Mouse (Mus musculus): ENCODE measurements around the gene Rab27a. TPM values are rescaled to one million over a fixed set of nuclear protein-coding genes. Genes with fewer than 3 reads are reported as not detected.
"Not testable (repeated sequence)": the region's sequence is repeated elsewhere in the genome, so short reads cannot be mapped to it uniquely, and the experiment has no call there.

Rab27a gene
- total RNA-seq, 2 experiments from 2014 or later: 5.9 to 8.2 TPM

DNA sequence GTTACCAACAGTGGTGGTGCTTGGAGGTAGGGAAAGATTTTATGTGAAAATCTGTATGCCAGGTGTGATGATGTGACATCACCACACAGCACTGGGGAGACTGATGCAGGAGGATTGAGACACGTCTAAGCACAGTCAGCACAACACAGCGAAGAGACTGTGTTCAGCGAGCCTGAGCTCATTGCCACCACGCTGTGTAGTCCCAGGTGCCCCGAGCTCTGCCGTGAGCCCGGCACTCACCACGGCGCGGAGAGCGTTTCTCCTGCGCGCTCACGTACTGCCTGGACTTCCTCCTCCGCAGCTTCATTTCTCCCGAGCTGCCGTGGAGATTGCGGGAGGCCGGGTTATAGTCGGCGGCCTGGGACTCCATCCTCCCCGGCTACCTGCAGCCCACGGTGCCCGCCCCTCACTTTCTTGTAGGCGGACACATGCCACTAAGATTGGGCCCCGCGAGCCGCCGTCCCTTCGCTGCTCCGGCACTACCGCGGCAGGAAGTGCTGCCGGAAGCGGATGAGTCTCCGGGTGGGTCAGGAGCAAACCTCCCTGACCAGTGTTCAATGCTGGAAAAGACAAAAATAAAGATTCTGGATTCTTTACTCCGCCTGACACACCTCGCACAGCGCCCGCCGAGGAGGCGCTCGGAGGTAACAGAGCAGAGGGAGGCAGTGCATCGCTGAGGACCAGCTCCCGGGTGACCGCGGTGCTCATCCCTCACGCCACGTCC lies 5.3 kb upstream of the Rab27a start:
- intact Hi-C loops (cut with DNase I): no loop called here
- peak; percentile 89 to 96 for DNase-seq (ENCODE audit: low spot score in 2 of 2)

DNA sequence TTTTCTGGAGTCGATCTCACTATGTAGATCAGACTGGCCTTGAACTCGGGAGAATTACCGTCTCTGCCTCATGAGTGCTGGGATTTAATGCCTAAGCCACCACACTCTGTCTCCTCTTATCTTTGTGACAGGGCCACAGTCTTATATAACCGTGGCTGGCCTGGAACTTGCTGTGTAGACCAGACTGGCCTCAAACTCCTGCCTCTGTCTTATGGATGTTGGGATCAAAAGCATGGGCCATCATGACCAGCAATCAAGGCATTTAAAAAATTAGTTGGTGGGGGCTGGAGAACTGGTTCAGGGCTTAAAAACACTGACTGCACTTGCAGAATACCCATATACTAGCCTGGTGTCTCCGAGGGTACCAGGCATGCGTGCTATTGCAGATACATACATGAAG lies 4.6 kb upstream of the Rab27a start, which contains the start of gene Pigb:
Gene Pigb (minus strand): TSS at position 299 of the 400 bp plus-strand sequence.
- intact Hi-C loops (cut with DNase I): no loop called here
- DNase-seq (ENCODE audit: low spot score in 2 of 2): no peak

DNA sequence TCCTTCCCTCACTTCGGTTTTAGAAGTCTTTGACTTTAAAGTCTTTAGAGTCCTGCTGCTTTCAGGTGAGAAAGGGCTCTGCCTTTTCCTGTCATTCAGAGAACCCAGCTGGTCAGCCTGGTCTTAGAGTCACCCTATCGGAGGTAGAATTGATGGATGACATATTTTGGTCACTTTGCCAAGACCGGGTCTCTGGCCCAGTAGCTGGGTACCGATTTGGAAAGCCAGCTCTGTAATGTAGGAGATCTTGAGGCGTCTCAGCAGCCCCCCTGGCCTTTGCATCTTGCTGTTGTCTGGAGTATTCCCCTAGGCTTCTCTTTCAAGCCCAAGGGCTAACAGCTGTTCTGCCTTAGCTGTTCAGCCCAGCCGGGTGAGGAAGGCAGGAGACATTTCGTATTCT lies 550 bp downstream of the Rab27a start:
- DNase-seq (ENCODE audit: low spot score in 2 of 2): no peak
- intact Hi-C loops (cut with DNase I): no loop called here

DNA sequence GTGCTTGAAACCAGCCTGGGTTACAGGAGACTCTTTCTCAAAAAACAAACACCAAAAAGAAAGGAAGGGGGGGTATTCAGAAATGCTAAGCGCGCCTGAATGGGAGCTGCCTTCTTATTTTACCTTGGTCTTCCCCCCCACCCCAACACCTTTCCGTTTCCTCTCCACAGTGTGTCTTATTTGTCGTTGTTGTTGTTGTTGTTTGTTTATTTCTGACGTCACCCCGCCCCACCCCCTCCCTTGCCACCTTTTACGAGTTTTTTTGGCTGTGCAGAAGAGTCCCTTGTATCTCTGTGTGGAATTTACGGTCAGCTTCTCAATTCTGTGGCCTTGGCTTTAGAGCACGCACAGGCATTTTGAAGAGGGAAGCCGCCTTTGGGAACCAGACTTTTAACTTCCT lies 1.1 kb downstream of the Rab27a start:
- DNase-seq (ENCODE audit: low spot score in 2 of 2): no peak
- intact Hi-C loops (cut with DNase I): no loop called here

GRCm38 (mm10) chr9:73047906-73048305 lies 3.3 kb downstream of the Rab27a start:
- DNase-seq (ENCODE audit: low spot score in 2 of 2): no peak
- intact Hi-C loops (cut with DNase I): no loop called here

- intact Hi-C loops (cut with DNase I): no loop called here
- DNase-seq (ENCODE audit: low spot score in 2 of 2): no peak
Observed at GRCm38 (mm10) chr9:73048927-73049326, 4.3 kb downstream of the Rab27a start.

- intact Hi-C loops (cut with DNase I): no loop called here
- DNase-seq (ENCODE audit: low spot score in 2 of 2): no peak
Observed at GRCm38 (mm10) chr9:73049833-73050232, 5.2 kb downstream of the Rab27a start.

DNA sequence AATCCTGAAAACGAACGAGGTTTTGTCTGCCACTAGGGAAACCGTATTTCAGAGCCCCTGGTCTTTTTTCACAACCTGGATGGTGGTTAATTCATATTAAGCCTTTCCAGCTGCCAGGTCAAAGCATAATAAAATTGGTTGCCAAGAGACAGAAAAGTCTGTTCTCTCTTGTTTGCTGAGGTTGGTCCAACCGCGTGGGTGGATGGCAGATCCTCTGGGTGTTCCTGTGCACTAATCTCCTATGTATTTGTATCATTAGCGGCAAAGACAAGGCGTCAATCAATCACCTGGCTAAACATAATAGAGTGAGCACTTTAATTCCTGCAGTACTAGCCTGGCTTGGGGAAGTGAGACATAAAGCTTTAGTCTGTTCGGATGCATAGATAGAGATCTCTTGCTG lies 6.0 kb downstream of the Rab27a start:
- intact Hi-C loops (cut with DNase I): no loop called here
- no peak for DNase-seq (ENCODE audit: low spot score in 2 of 2)

DNA sequence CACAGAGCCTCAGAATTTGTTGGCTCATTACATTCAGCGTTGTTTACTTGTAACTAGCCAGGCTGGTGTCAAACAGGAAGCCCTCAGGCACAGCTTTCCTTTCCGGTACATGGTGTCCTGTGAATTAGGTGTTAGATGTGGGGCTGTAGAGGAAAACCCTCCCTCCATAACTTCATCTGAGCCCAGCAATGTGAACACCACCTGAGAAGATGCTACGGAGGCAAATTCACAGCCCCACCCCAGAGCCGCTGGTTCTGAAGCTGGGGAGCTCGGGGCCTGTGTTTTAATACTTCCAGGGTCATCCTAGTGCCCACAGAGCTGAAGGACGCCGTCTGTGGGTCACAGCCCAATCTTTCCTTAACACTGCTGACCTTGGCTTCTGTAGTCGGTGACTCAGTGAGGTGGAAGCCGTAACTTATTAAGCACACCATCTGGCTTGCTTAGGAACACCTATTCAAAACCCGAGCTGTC lies 10.8 kb downstream of the Rab27a start:
- no peak for DNase-seq (ENCODE audit: low spot score in 2 of 2)

GRCm38 (mm10) chr9:73059224-73059623 lies 14.6 kb downstream of the Rab27a start:
- no peak for DNase-seq (ENCODE audit: low spot score in 2 of 2)
- intact Hi-C loops (cut with DNase I): no loop called here

More for the DNA sequence above, 10.8 kb downstream of the Rab27a start:
- intact Hi-C loops (cut with DNase I): no loop called here

GRCm38 (mm10) chr9:73063621-73064290 lies 19.1 kb downstream of the Rab27a start:
- intact Hi-C loops (cut with DNase I): no loop called here
- no peak for DNase-seq (ENCODE audit: low spot score in 2 of 2)

- intact Hi-C loops (cut with DNase I): no loop called here
- DNase-seq (ENCODE audit: low spot score in 2 of 2): no peak
Observed at GRCm38 (mm10) chr9:73067086-73067485, 22.4 kb downstream of the Rab27a start.

GRCm38 (mm10) chr9:73068230-73068679 lies 23.6 kb downstream of the Rab27a start:
- peak; percentile 50 to 81 for DNase-seq (ENCODE audit: low spot score in 2 of 2)
- intact Hi-C loops (cut with DNase I): no loop called here

GRCm38 (mm10) chr9:73068688-73069087 lies 24.0 kb downstream of the Rab27a start:
- intact Hi-C loops (cut with DNase I): no loop called here
- DNase-seq (ENCODE audit: low spot score in 2 of 2): no peak

DNA sequence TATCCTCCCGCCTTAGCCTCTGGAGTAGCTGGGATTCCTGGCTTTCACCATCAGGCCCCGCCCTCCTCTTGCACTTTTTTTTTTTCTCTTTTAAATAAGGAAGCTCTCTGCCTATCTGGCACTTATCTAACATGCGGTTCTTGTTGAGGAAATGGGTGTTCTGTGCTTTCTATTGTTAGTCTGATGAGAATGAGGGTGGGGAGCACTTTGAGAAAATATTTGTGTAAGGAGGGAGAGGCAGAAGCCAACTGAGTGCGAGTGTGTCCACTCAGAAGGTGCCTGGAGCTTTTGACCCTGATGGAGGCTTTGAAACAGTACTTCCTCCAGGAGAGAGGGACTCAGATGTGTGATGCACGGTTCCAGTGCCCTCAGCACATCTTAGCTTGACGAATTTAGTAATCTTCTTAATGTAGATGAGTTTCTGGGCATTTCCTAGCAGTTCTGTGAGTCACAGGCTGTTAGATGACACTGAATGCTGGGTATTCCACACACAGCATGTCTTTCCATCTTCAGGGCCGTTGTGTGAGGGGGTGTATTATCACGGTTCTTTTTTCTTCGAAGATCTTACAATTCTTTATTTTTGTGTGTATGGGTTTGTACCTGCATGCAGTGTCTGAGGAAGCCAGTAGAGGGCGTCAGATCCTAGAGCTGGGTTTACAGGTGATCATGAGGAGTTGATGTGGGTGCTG lies 26.5 kb downstream of the Rab27a start:
- DNase-seq (ENCODE audit: low spot score in 2 of 2): peak in 1 of 2 experiments; percentile 52
- intact Hi-C loops (cut with DNase I): no loop called here

- intact Hi-C loops (cut with DNase I): no loop called here
Observed at GRCm38 (mm10) chr9:73072426-73072825, 27.8 kb downstream of the Rab27a start.

GRCm38 (mm10) chr9:73073169-73073568 lies 28.5 kb downstream of the Rab27a start:
- DNase-seq (ENCODE audit: low spot score in 2 of 2): no peak
- intact Hi-C loops (cut with DNase I): no loop called here

More at GRCm38 (mm10) chr9:73072426-73072825, 27.8 kb downstream of the Rab27a start:
- DNase-seq (ENCODE audit: low spot score in 2 of 2): no peak

DNA sequence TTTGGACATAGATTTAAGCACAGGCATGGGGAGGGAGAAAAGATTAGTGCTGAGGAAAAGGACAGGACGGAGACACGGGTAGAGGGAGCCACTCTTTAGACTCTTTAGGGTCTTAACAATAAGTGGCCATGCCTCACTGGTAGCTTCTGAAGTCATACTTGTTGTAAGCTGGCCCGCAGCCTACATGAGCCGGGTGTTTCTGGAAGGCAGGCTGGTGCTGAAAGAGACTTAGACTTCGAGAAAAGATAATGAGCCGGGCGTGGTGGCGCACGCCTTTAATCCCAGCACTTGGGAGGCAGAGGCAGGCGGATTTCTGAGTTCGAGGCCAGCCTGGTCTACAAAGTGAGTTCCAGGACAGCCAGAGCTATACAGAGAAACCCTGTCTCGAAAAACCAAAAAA lies 34.7 kb downstream of the Rab27a start:
- intact Hi-C loops (cut with DNase I); DNase-seq (ENCODE audit: low spot score in 2 of 2): not testable (repeated sequence)

DNA sequence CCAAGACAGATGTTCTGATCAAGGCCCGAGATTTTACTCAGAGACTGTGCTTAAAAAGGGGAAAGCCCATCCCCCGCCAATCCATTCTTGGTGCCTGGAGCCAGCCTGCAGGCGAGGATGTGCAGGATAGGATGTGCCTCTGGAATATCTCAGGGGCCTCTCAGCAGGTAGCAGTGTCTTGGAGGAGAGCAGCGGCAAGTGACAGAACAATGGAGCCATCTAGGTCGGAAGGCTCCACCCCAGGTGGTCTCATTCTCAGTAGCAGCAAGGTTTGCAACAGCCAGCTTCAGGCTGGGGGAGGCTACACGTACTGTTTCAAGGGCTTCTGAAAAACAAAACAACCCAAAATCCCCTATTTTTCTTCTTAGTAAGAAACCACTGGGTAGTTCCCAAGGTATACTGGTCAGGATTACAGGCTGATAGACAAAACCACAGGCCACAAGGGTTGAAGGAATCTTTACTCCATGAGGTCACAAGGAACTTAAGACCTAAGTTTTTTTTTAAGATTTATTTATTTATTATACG lies 35.2 kb downstream of the Rab27a start:
- intact Hi-C loops (cut with DNase I): no loop called here
- DNase-seq (ENCODE audit: low spot score in 2 of 2): no peak

Measured in left cerebral cortex, postnatal 14 days (tissue).